Mouse (Mus musculus) cerebellum, postnatal 25 days (tissue): ENCODE measurements around the gene Ip6k3.
A peak's percentile ranks its signal among the peaks of the same experiment; 100 is the strongest.

Source experiments
- DNase-seq, 2 experiments: peaks; one replicate each; pipeline ENCODE4 v3.0.0; 2021; ENCODE audit warnings: mixed read lengths in 2 of 2

Ip6k3 gene

GRCm38 (mm10) chr17:27181666-27182065 is 14.1 kb upstream of the Ip6k3 start:
- DNase-seq: no peak

- no peak for DNase-seq
Observed at GRCm38 (mm10) chr17:27179681-27180280, 12.2 kb upstream of the Ip6k3 start.

GRCm38 (mm10) chr17:27178427-27179177 is 11.0 kb upstream of the Ip6k3 start:
- DNase-seq: no peak

- DNase-seq: no peak
Observed at GRCm38 (mm10) chr17:27178019-27178418, 10.4 kb upstream of the Ip6k3 start.

GRCm38 (mm10) chr17:27176754-27177153 is 9.2 kb upstream of the Ip6k3 start:
- DNase-seq: no peak

GRCm38 (mm10) chr17:27176287-27176686 is 8.7 kb upstream of the Ip6k3 start:
- DNase-seq: no peak

- DNase-seq: no peak
Observed at GRCm38 (mm10) chr17:27175196-27175874, 7.7 kb upstream of the Ip6k3 start.

GRCm38 (mm10) chr17:27173715-27174114 is 6.1 kb upstream of the Ip6k3 start:
- no peak for DNase-seq

- DNase-seq: no peak
Observed at GRCm38 (mm10) chr17:27172459-27172858, 4.9 kb upstream of the Ip6k3 start.

- DNase-seq: no peak
Observed at GRCm38 (mm10) chr17:27171121-27171520, 3.5 kb upstream of the Ip6k3 start.

- peak in 1 of 2 experiments; percentile 39 for DNase-seq
Observed at GRCm38 (mm10) chr17:27169952-27170695, 2.5 kb upstream of the Ip6k3 start.

GRCm38 (mm10) chr17:27168569-27168968 is 974 bp upstream of the Ip6k3 start:
- no peak for DNase-seq

- DNase-seq: no peak
Observed at GRCm38 (mm10) chr17:27166901-27167300, 694 bp downstream of the Ip6k3 start.

- DNase-seq: peak; percentile 78 to 82
Observed at GRCm38 (mm10) chr17:27165054-27165773, 2.4 kb downstream of the Ip6k3 start.

- no peak for DNase-seq
Observed at GRCm38 (mm10) chr17:27160905-27161304, 6.7 kb downstream of the Ip6k3 start.

GRCm38 (mm10) chr17:27159169-27159568 is 8.4 kb downstream of the Ip6k3 start:
- DNase-seq: no peak

GRCm38 (mm10) chr17:27158439-27158838 is 9.2 kb downstream of the Ip6k3 start:
- DNase-seq: no peak

GRCm38 (mm10) chr17:27155752-27156151 is 11.8 kb downstream of the Ip6k3 start:
- no peak for DNase-seq

- DNase-seq: no peak
Observed at GRCm38 (mm10) chr17:27154881-27155280, 12.7 kb downstream of the Ip6k3 start.

GRCm38 (mm10) chr17:27154256-27154655 is 13.3 kb downstream of the Ip6k3 start:
- DNase-seq: peak; percentile 74

GRCm38 (mm10) chr17:27153773-27154193 is 13.8 kb downstream of the Ip6k3 start:
- peak; percentile 48 to 54 for DNase-seq

GRCm38 (mm10) chr17:27152976-27153723 is 14.4 kb downstream of the Ip6k3 start:
- no peak for DNase-seq
